Mouse (Mus musculus): ENCODE measurements at regions not wholly inside any gene's neighbourhood (a gene's known extent, or its start where the extent isn't known, plus 50 kb on each side); places are given as distances from the start of the nearest gene placed in this dataset.

DNA sequence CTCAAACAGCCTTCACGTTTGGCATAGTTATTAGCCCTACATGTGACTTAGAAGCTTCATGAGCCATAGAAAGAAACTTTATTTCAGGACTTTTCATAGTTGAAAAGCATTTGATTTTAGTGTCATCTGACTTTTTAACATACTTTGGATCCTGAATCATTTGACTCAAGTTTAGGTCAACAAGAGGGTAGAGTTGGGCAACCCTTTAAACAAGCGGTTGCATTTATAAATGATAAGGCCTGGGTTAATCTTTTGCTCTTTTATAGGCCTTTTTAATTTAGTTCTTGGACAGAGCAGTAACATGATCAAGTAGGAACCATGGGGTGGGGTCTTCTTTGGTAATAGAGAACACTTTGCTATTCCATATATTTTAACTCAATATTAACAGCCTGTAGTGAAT, 204.4 kb downstream of the Csl start:
- TF ChIP-seq MAX (IDR thresholded peaks at IDR 0.05) (no peak), USF1 (IDR thresholded peaks at IDR 0.05; ENCODE audit: low read depth) (no peak), CTCF (IDR thresholded peaks at IDR 0.05; ENCODE audit: control insufficient read depth, insufficient read depth, insufficient read length) (no peak)
